Mouse (Mus musculus) heart, adult 9 months (tissue): Measurements from ENCODE around the gene Abca3.
"Not testable (repeated sequence)": the region's sequence is repeated elsewhere in the genome, so short reads cannot be mapped to it uniquely, and the experiment has no call there.

ENCODE experiments used
- DNase-seq, 2 experiments: peaks; one replicate each; pipeline ENCODE4 v3.0.0; 2022; ENCODE audit warnings: low spot score in 2 of 2

Abca3 gene

DNA sequence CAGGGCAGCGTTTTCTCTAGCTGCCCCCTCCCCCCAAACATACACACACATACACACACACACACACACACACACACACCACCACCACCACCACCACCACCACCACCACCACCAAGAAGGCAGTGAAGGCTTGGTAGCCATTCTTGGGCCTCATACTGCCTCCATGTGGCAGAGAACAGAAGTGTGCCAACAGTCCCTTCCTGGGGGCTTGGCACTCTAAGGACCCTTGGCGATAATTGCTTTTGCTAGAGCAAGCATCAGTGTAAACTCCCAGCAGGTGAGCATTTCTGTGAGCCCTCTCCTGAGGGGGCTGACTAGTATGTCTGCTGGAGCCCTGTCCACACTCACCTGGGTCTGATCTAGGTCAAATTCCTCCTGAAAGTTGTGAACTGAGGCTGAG, 89.4 kb downstream of the Abca3 start:
- DNase-seq = no peak

DNA sequence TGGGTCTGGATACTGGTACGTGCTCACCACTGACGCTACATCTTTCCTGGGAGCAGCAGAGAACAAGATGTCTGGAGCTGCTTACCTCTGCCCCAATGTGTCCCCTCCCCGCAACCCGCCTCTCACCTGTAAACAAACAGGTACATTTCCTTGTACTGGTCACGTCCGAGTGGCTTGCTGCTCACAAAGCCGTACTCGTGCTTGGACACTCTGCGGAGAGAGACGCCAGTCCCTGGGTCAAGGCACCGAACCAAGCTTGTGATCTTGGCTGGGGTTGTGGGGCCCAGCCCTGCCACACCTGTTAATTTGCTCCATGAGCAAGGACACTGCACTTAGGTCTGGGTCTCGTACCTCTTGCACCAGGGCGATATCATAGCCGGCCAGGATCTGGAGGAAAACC, 90.4 kb downstream of the Abca3 start:
- no peak for DNase-seq

DNA sequence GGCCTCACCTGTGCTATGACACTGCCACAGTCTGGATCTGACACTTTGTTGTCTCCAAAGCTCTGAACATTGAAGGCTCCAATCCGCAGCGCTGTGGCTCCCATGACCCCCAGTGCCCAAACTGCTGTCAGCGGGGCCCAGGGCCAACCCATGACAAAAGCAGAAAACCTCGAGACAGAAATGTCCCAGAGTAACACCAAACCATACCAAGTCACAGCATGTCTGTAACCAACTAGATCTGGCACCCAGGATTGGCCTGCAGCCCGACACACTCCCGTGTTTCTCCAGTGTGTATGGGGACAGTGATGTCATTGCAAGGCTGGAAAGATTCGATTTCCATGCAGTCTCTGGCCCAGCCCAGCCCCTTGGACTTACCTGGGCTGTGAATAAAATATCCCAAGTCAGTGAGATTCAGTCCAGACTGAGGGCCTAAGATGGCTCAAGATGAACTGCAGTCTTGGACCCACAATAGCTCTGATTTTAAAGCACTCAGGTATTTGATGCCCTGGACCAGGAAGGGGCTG, 90.9 kb downstream of the Abca3 start, which contains the start of gene Dnase1l2:
TSS of gene Dnase1l2 (minus strand) at position 474 of the 524 bp plus-strand sequence.
- DNase-seq = no peak

DNA sequence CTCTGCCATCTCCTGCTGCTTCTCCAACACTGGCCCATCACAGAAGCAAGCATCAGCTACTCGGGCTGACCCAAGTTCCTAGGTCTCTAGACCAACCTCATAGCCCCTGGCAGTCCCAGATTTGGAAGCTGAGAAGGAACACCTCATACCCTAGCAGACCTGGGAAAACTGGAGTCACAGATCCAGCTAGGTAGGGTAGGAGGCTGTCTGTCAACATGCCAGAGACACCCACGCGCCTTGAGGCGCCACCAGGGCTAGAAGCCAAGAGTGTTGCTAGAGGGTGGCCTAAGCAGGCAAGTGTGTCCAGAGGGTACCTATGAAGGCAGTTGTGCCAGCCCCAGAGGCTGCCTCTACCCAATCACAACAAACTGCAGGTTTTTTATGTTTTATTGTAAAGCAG, 91.7 kb downstream of the Abca3 start:
- DNase-seq = no peak

DNA sequence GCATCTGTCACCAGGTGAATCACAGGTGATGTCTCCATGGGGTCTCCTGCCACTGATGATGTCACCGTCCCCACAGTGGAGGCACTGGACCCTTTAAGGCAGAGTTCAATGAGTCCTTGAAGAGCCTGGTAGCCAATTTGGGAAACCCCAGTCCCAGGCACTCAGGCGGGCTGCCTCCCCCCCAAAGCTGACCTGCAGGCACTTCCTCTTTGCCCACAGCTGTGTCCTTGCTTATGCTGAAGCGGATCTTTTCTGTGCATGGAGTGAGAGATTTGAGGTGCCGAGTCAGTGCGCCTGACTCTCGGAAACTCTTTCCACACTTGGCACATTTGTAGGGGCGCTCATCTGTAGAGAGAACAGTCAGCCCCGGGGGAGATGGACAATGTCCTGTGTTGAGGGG, 94.8 kb downstream of the Abca3 start:
- no peak for DNase-seq

DNA sequence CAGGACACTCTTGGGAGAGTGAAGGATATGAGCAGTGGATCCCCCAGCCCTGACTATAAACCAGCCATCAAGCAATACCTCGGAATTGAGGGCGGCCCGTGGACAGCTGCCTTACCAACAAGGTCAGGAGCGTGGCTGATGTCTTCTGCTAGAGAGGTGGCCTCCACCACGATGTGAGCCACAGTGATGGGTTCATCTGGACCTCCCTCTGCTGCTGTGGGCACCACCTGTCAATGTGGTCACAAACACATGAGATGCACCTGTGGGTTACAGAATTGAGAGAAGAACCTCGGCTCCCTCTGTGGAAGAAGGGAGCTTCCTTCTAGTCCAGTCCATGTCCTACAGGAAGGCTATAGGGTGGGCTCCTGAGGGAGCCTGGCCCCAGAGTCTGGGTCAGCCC, 97.8 kb downstream of the Abca3 start:
- no peak for DNase-seq

DNA sequence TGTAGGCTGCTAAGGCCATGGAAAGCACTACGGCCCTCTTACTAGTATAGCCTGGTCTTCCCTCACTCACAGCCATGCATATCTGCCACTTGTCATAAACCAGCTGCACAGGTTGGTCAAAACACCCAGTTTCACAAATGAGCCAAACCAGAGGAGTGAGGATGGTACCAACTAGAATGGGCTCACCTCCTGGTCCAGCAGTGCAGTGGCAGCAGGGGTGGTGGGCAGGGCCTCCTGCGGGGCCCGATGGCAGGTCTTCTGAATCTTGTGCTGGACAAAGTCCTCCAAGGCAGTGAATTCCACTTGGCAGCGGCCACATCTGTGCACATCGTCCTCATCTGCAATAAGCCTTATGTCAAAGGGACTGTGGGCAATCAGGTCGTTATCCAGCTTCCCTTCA, 99.5 kb downstream of the Abca3 start:
- DNase-seq = no peak

DNA sequence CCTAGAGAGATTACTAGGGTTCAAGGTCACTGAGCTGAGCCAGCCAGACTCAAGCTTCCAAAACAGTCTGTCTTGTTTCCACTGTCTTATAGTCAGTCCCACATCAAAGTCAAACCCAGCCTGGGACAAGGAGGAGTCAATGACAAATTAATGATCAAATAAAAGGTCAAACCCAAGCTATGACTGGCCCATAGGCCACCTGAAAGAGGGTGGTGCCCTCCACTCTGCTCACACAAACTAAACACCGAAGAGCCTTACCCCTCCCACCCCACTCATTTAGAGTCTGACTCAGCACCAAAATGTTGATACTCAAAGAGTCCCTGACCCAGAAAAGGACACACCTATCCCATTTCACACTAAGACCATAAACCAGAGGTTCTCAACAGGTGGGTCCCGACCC, 101.6 kb downstream of the Abca3 start:
- no peak for DNase-seq

DNA sequence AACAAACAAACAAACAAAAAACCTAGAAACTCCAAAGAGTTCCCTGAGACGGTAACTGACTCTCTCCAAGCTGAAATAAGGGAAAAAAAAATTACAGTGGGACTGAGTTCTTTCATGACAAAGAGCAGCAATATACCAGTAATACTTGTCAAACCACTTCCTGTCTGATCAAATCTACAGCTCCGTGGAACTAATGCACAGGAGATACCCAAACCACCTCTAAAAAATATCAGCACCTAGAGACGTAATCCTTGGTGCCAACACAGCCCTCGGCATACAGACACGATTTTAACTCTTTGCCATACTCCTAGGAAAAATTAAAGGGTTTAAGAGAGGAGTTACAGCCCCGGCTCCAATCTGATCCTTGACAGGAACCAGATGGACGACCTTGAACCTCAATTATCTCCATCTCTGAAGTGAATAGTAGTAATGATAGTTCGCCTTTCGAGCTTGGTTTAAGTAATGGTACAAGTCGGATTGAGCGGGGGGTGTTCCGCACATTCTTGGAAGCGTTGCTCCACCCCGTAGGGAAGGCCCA, 102.5 kb downstream of the Abca3 start:
- DNase-seq = no peak

DNA sequence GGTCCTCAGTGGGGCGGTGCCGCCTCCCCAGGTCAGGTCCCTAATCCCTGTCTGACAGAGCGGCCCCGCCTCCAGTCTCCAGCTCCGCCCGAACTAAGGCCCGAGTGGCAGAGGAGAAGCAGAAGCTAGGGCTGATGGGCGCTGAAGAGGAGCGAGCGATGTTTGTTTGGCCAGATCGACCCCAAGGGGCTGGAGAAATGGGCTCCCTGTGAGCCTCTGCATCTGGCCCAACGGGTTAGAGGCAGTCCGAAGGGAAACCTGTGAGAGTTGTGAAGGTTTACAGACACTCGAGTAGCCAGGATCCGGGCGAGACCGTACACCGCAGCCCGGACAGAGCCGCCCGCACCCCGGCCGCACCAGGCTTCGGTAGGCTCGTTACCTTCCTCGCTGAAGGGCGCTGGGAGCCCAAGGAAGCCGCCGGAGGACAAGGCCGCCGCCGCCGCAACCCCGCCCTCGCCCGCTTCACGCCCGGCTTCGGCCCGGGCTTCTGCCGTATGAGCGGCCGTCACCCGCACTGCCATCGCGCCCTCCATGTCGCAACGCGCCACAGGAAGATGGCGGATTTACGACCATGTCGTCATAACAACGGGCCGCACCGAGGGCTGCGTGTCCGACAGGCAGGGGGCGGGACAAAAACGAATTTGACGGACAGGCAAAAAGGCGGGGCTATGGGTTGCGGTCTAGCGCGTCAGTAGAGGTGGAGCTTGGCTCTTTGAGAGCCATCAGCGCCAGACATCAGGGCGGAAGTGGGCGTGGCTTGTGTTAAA, 103.2 kb downstream of the Abca3 start:
- peak; percentile 99 for DNase-seq

DNA sequence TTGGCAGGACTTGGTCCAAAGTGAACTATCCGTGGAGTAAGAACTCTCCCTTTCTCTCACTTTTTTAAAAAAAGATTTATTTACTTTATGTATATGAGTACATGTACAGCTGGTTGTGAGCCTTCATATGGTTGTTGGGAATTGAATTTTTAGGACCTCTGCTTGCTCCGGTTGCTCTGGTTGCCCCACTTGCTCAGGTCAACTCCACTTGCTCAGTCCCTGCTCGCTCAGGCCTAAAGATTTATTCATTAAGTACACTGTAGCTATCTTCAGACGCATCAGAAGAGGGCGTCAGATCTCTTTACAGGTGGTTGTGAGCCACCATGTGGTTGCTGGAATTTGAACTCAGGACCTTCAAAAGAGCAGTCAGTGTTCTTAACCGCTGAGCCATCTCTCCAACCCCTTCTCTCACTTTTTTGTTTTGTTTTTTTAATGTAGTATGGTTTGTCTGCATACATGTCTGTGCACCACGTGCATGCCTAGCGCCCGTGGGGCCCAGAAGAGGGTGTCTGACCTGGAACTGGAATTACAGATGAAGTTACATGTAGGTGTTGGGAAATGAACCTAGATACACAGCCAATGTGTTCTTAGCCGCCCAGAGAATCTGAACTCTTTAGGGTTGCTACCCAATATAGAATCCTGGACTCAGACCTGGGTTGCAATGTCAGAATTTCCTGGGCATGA, 103.9 kb downstream of the Abca3 start:
- not testable (repeated sequence) for DNase-seq
